Mouse (Mus musculus): ENCODE measurements around the gene Pimreg.

DNA sequence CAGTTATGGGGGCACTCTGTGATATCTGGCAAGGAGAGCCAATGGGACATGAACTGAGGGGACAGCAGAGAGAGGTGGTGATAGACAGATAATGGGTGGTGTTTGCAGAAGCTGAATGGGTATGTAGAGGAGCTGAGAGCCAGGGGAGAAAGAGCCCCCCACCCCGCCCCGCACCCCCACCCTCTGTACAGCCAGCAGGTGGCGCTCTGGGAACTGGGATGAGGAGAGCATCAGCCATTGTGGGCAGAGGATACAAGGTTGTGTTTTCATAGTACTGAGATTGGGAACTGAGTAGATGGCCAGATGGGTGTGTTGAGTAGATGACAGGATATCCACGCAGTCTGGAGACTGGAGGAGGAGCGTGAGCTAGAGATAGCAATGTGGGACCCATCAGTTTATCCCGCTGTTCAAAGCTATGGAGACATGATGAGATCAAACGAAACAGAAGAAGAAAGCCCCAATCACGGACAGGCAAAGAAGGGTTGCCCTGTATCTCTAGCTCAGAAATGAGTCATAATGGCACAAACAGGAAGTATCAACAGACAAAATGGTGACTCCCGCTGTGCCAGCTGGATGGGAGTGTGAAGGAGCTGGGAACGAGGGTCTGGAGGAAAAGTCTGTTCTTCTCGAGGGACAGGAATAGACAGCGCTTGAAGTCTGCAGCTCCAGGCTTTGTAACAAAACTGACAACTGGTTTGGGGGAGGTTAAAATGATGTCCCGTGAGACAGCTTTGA lies 25.1 kb upstream of the Pimreg start:
- TF ChIP-seq CTCF (IDR thresholded peaks at IDR 0.05): no peak
- TF ChIP-seq EP300 (IDR thresholded peaks at IDR 0.05): no peak
